Mouse (Mus musculus): ENCODE results near the gene Lin9.

DNA sequence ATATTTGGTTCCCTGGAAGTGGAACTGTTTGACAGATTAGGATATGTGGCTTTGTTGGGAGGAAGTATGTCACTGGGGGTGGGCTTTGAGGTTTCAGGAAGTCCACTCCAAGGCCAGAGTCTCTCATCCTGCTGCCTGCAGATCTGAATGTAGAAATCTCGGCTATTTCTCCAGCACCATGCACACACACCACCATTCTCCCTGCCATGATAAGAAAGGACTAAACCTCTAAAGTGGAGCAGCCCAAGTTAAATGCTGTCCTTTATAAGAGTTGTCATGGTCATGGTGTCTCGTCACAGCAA lies 33.4 kb upstream of the Lin9 start:
- no peak for TF ChIP-seq CTCF (IDR thresholded peaks at IDR 0.05)
- no peak for TF ChIP-seq EP300 (IDR thresholded peaks at IDR 0.05)

Data from lung, postnatal 0 days (tissue).